ENCODE assay signal across 9 mouse cellular contexts in genomic region chr11:54100692-54101591, GRCm38 (mm10). TPM values are rescaled to one million over a fixed set of nuclear protein-coding genes. Genes with fewer than 3 reads are reported as not detected.
DNase-seq lines count a peak whose midpoint lies in the region; ATAC-seq and TF ChIP-seq lines count a peak whose summit lies in the region.
"Had no signal": no experiment of that assay in that cellular context is flagged by ENCODE, and none has a peak within 500 bp of the region (broad histone marks: within the 10 kb centered on the region; RNA-seq: fewer than 3 reads in every experiment).

No protein-coding gene starts in this region.

- H3K9me3 ChIP-seq in forebrain, postnatal 0 days (ENCODE audit: low read length): no peaks in the 10 kb centered on the region
- no peaks in the 10 kb centered on the region for H3K9me3 ChIP-seq in hindbrain, embryonic 11.5 days (ENCODE audit: control insufficient read depth, low read length)

- peak overlapping the region; percentile 63 for H3K4me3 ChIP-seq in forebrain, postnatal 0 days (ENCODE audit: low read depth, low read length)
- peak overlapping the region; percentile 58 for H3K4me3 ChIP-seq in hindbrain, embryonic 11.5 days (ENCODE audit: low read depth, low read length)
- H3K4me3 ChIP-seq in macrophage (ENCODE audit: inconsistent target): peak overlapping the region; percentile 22

- WGBS in forebrain, postnatal 0 days: under 1% methylated on average over 66 of the region's 83 CpGs
- under 1% methylated on average over 57 of the region's 83 CpGs for WGBS in hindbrain, embryonic 11.5 days
- 3% methylated on average over 81 of the region's 83 CpGs for WGBS in macrophage (ENCODE audit: missing documents)

- intact Hi-C loops in left cerebral cortex, postnatal 14 days (cut with DNase I): no loop called here

- 0 out of 2 replicates have a peak, but pooled peaks cover 4% of the 10 kb centered on the region for H3K4me1 ChIP-seq in forebrain, postnatal 0 days (ENCODE audit: insufficient read depth)
- H3K4me1 ChIP-seq in hindbrain, embryonic 11.5 days (replicated peaks; ENCODE audit: control insufficient read depth, insufficient read depth, low read length): peaks cover 7% of the 10 kb centered on the region; the same call in 1 of the 2 replicates

- 0 out of 2 replicates have a peak, but pooled peaks have one; percentile 2 for TF ChIP-seq CTCF in forebrain, postnatal 0 days (IDR thresholded peaks at IDR 0.05; ENCODE audit: low read depth)

- peak overlapping the region; percentile 100 for H3K4me2 ChIP-seq in forebrain, postnatal 0 days (ENCODE audit: low read depth)
- peak overlapping the region; percentile 97 for H3K4me2 ChIP-seq in hindbrain, embryonic 11.5 days (replicated peaks; ENCODE audit: low read depth, low read length)

- peak overlapping the region; percentile 70 for H3K9ac ChIP-seq in forebrain, postnatal 0 days
- peak overlapping the region; percentile 65 for H3K9ac ChIP-seq in hindbrain, embryonic 11.5 days (ENCODE audit: low read depth, low read length)

- ATAC-seq in forebrain, postnatal 0 days: peak; percentile 90
- peak; percentile 77 for ATAC-seq in hindbrain, embryonic 11.5 days (ENCODE audit: low FRiP score)
- no peak for ATAC-seq in inflammation-experienced regulatory T-cells, adult 6 months

- no peaks in the 10 kb centered on the region for H3K36me3 ChIP-seq in forebrain, postnatal 0 days (ENCODE audit: insufficient read depth)
- H3K36me3 ChIP-seq in hindbrain, embryonic 11.5 days (ENCODE audit: control insufficient read depth, insufficient read depth, low read length): no peaks in the 10 kb centered on the region
- no peaks in the 10 kb centered on the region for H3K36me3 ChIP-seq in macrophage (ENCODE audit: inconsistent target)

- no peaks in the 10 kb centered on the region for H3K27me3 ChIP-seq in forebrain, postnatal 0 days (ENCODE audit: insufficient read depth, low read length)
- H3K27me3 ChIP-seq in hindbrain, embryonic 11.5 days (ENCODE audit: control insufficient read depth, insufficient read depth, low read length): peaks cover 8% of the 10 kb centered on the region

- H3K27ac ChIP-seq in forebrain, postnatal 0 days (ENCODE audit: low read depth, low read length): no peak overlapping the region; the same call in 1 of the 2 replicates
- H3K27ac ChIP-seq in hindbrain, embryonic 11.5 days (ENCODE audit: low read depth, low read length): no peak overlapping the region
- no peak overlapping the region for H3K27ac ChIP-seq in macrophage

- no peaks in the 10 kb centered on the region for H3K79me2 ChIP-seq in macrophage (ENCODE audit: inconsistent target)

- DNase-seq in R1 (ENCODE audit: low read depth, low spot score): peak; percentile 51
- peak; percentile 45 for DNase-seq in cerebellum, adult 11 months
- peak; percentile 83 for DNase-seq in forebrain, postnatal 0 days
- DNase-seq in hindbrain, embryonic 11.5 days (ENCODE audit: low spot score): peak; percentile 80
- peak; percentile 33 to 66 for DNase-seq in left cerebral cortex, postnatal 14 days (ENCODE audit: low spot score in 2 of 2)
- DNase-seq in right cerebral cortex, postnatal 14 days: peak; percentile 73

RNA-seq across cellular contexts. Expression of gene P4ha2, which starts 1.0 kb away (rescaled TPM):
- total RNA-seq in forebrain, postnatal 0 days (2014; rRNA removed): 6.8 and 9.8 TPM in 2 replicates
- 6.0 and 6.1 TPM in 2 replicates for polyA plus RNA-seq in forebrain, postnatal 0 days (2015; fragmentation: Nextera tagmentation; extraction: Ambion mirVana)
- 18.2 and 20.3 TPM in 2 replicates for polyA plus RNA-seq in hindbrain, embryonic 11.5 days (2014; fragmentation: Nextera tagmentation; extraction: Ambion mirVana)
- total RNA-seq in left cerebral cortex, postnatal 14 days (2021): 10 to 100 TPM; 16.6 to 18.3 TPM
- total RNA-seq in macrophage (2018; cell fraction: chromatin; rRNA removed): 10 to 100 TPM in 12 of 26 experiments, 1 to 10 TPM in 14; 1.3 to 33.9 (median 9.6) TPM
- total RNA-seq in macrophage (2018; cell fraction: cytosol; rRNA removed): 10 to 100 TPM in 2 of 26 experiments, 1 to 10 TPM in 24; 2.6 to 10.9 (median 5.4) TPM
- 10 to 100 TPM in 10 of 26 experiments, 1 to 10 TPM in 16; 4.3 to 32.0 (median 8.7) TPM for total RNA-seq in macrophage (2018; cell fraction: nucleus; rRNA removed)
- 8.3 to 15.6 TPM (median 11.6 TPM) in 3 replicates for polyA plus RNA-seq in macrophage (2018)
- not detected for polyA plus RNA-seq in inflammation-experienced regulatory T-cells, adult 6 months (2017; shearing (Covaris generic))
- total RNA-seq: hematopoietic stem cell, adult 5-6 weeks had no signal

RNA-seq across cellular contexts. Expression of gene Pdlim4, which starts 32.1 kb away (rescaled TPM):
- 27.6 and 30.9 TPM in 2 replicates for total RNA-seq in forebrain, postnatal 0 days (2014; rRNA removed)
- 47.9 and 50.7 TPM in 2 replicates for polyA plus RNA-seq in forebrain, postnatal 0 days (2015; fragmentation: Nextera tagmentation; extraction: Ambion mirVana)
- polyA plus RNA-seq in hindbrain, embryonic 11.5 days (2014; fragmentation: Nextera tagmentation; extraction: Ambion mirVana): 46.4 and 49.3 TPM in 2 replicates
- total RNA-seq in left cerebral cortex, postnatal 14 days (2021): 10 to 100 TPM; 10.9 to 12.0 TPM
- total RNA-seq in macrophage (2018; cell fraction: chromatin; rRNA removed): 10 to 100 TPM; 13.2 to 89.9 (median 45.3) TPM
- 10 to 100 TPM; 32.2 to 67.7 (median 41.7) TPM for total RNA-seq in macrophage (2018; cell fraction: cytosol; rRNA removed)
- 10 to 100 TPM; 15.0 to 75.9 (median 36.0) TPM for total RNA-seq in macrophage (2018; cell fraction: nucleus; rRNA removed)
- 33.9 to 78.0 TPM (median 67.8 TPM) in 3 replicates for polyA plus RNA-seq in macrophage (2018)
- 1 to 10 TPM in 1 of 3 experiments, under 1 TPM in 2; 0.49 to 1.1 (median 0.50) TPM for polyA plus RNA-seq in inflammation-experienced regulatory T-cells, adult 6 months (2017; shearing (Covaris generic))
- total RNA-seq: hematopoietic stem cell, adult 5-6 weeks had no signal

Comparison
In these comparisons a context has a peak if more than half of its experiments do, and no peak if none do; other contexts are left out.
1. RNA of gene Pdlim4, which starts 32.1 kb away (polyA plus RNA-seq): 47.9 to 50.7 TPM in forebrain, postnatal 0 days, 46.4 to 49.3 TPM in hindbrain, embryonic 11.5 days and 33.9 to 78.0 TPM in macrophage; 0.49 to 1.1 TPM in inflammation-experienced regulatory T-cells, adult 6 months; every median in the first group is over 10 times any median in the second.
2. Peak in every context shown above with its lines, with median percentiles within 50 percentile points of each other: DNase-seq and H3K4me3 ChIP-seq.